Mouse (Mus musculus): ENCODE data around the gene Iqcn. TPM values are rescaled to one million over a fixed set of nuclear protein-coding genes. Genes with fewer than 3 reads are reported as not detected.

Iqcn gene
- total and polyA plus RNA-seq, 3 experiments = not detected

DNA sequence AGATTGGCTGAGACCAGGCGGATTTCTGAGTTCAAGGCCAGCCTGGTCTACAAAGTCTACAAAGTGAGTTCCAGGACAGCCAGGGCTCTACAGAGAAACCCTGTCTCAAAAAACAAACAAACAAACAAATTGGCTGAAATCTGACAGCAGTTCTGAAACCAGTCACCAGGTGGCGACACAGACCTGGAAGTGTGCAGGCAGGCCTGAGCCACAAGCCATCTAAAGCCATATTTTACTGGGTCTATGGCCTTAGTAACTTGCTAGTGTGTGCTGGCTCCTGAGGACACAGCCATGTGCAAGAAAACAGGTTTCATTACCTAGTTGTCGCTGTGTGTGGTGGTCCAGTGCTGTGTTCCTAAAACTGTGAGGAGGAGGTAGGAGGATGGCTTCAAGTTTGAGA lies 17.5 kb downstream of the Iqcn start:
- Histone ChIP-seq H3K4me3 (ENCODE audit: control insufficient read depth in 1 of 2, insufficient read depth in 1 of 2, low read depth in 2 of 2, low read length in 2 of 2) (no peak overlapping the region), H3K79me2 (ENCODE audit: control insufficient read depth, insufficient read depth, low read length, poor library complexity) (no peaks in the 10 kb centered on the region), H3K27me3 (ENCODE audit: control insufficient read depth in 1 of 2, insufficient read depth in 2 of 2, low read length in 2 of 2) (no peaks in the 10 kb centered on the region; a peak in 1 of 4 replicates), H3K9ac (ENCODE audit: control insufficient read depth, low read depth, low read length, poor library complexity, severe bottlenecking) (peak overlapping the region; percentile 39), H3K4me1 (ENCODE audit: control insufficient read depth in 1 of 2, insufficient read depth in 2 of 2, low read length in 2 of 2) (no peaks in the 10 kb centered on the region), H3K36me3 (ENCODE audit: control insufficient read depth in 1 of 2, insufficient read depth in 2 of 2, low read length in 2 of 2) (no peaks in the 10 kb centered on the region), H3K9me3 (replicated peaks; ENCODE audit: insufficient read depth, low read length) (no peaks in the 10 kb centered on the region), H3K27ac (ENCODE audit: control insufficient read depth, low read depth, low read length) (no peak overlapping the region)
- DNase-seq (ENCODE audit: low read depth, low spot score) = peak; percentile 91
- peak; percentile 39; the same call in 1 of the 2 replicates for TF ChIP-seq ZKSCAN1 (IDR thresholded peaks at IDR 0.05; ENCODE audit: low read depth, low read length)
- TF ChIP-seq RCOR1 (IDR thresholded peaks at IDR 0.05; ENCODE audit: low read depth, low read length) = no peak
- TF ChIP-seq UBTF (IDR thresholded peaks at IDR 0.05; ENCODE audit: borderline replicate concordance, insufficient read depth, low read depth, low read length) = no peak
- no peak for TF ChIP-seq GABPA (IDR thresholded peaks at IDR 0.05; ENCODE audit: low read depth, low read length)
- TF ChIP-seq MYB (IDR thresholded peaks at IDR 0.05; ENCODE audit: low read depth, low read length) = no peak
- TF ChIP-seq SMC3 (IDR thresholded peaks at IDR 0.05; ENCODE audit: low read depth, low read length) = peak; percentile 87
- no peak for TF ChIP-seq NRF1 (IDR thresholded peaks at IDR 0.05; ENCODE audit: insufficient read depth, low read depth, low read length, poor library complexity, severe bottlenecking)
- no peak for TF ChIP-seq GATA1 (IDR thresholded peaks at IDR 0.05; ENCODE audit: low read depth, low read length)
- TF ChIP-seq ZNF384 (IDR thresholded peaks at IDR 0.05; ENCODE audit: low read depth, low read length) = peak; percentile 99
- no peak for TF ChIP-seq TAL1 (IDR thresholded peaks at IDR 0.05; ENCODE audit: low read length)
- TF ChIP-seq CHD1 (IDR thresholded peaks at IDR 0.05; ENCODE audit: low read depth, low read length) = no peak
- no peak; a peak in 1 of 4 replicates for TF ChIP-seq POLR2A (IDR thresholded peaks at IDR 0.05; ENCODE audit: control insufficient read depth in 1 of 2, insufficient read depth in 1 of 2, low read depth in 1 of 2, low read length in 2 of 2, poor library complexity in 1 of 2)
- TF ChIP-seq TCF12 (IDR thresholded peaks at IDR 0.05; ENCODE audit: low read depth, low read length) = 0 out of 2 replicates have a peak, but pooled peaks have one; percentile 8
- peak; percentile 9; the same call in 1 of the 2 replicates for TF ChIP-seq ELF1 (IDR thresholded peaks at IDR 0.05; ENCODE audit: low read depth, low read length)
- TF ChIP-seq MXI1 (IDR thresholded peaks at IDR 0.05; ENCODE audit: low read depth, low read length) = no peak
- peak; percentile 94 for TF ChIP-seq ZC3H11A (IDR thresholded peaks at IDR 0.05; ENCODE audit: low read depth, low read length)
- TF ChIP-seq MYC (IDR thresholded peaks at IDR 0.05; ENCODE audit: low read depth, low read length) = peak; percentile 22; the same call in 1 of the 2 replicates
- TF ChIP-seq CTCF (IDR thresholded peaks at IDR 0.05 in 2 of 3, conservative IDR thresholded peaks at IDR 0.05 in 1 of 3; ENCODE audit: control insufficient read depth in 1 of 3, insufficient read depth in 1 of 3, low read depth in 2 of 3, low read length in 3 of 3, poor library complexity in 1 of 3, severe bottlenecking in 1 of 3) = peak; percentile 70 to 88 (median 87)
- TF ChIP-seq CHD2 (IDR thresholded peaks at IDR 0.05; ENCODE audit: low read length) = no peak
- TF ChIP-seq NELFE (IDR thresholded peaks at IDR 0.05; ENCODE audit: low read depth, low read length) = no peak
- TF ChIP-seq HCFC1 (IDR thresholded peaks at IDR 0.05; ENCODE audit: low read depth, low read length) = peak; percentile 60; the same call in 1 of the 2 replicates
- no peak for TF ChIP-seq POLR2AphosphoS5 (IDR thresholded peaks at IDR 0.05; ENCODE audit: borderline replicate concordance, low read depth, low read length)
- TF ChIP-seq MAZ (IDR thresholded peaks at IDR 0.05; ENCODE audit: low read depth, low read length) = no peak
- TF ChIP-seq RAD21 (IDR thresholded peaks at IDR 0.05; ENCODE audit: low read depth, low read length) = peak; percentile 90
- no peak for TF ChIP-seq EP300 (IDR thresholded peaks at IDR 0.05; ENCODE audit: low read depth in 1 of 2, low read length in 2 of 2)
- no peak for TF ChIP-seq POLR2AphosphoS2 (IDR thresholded peaks at IDR 0.05; ENCODE audit: low read length)
- TF ChIP-seq SIN3A (IDR thresholded peaks at IDR 0.05; ENCODE audit: low read length) = peak; percentile 64; the same call in 1 of the 2 replicates
- TF ChIP-seq MEF2A (IDR thresholded peaks at IDR 0.05; ENCODE audit: extremely low read depth, insufficient replicate concordance, low read depth, low read length, poor library complexity, severe bottlenecking) = no peak
- no peak for TF ChIP-seq E2F4 (IDR thresholded peaks at IDR 0.05; ENCODE audit: borderline replicate concordance, low read depth, low read length)
- TF ChIP-seq KAT2A (conservative IDR thresholded peaks at IDR 0.05; ENCODE audit: low read depth, low read length) = no peak
- TF ChIP-seq ZMIZ1 (IDR thresholded peaks at IDR 0.05; ENCODE audit: low read depth, low read length) = no peak
- no peak for TF ChIP-seq MAX (IDR thresholded peaks at IDR 0.05; ENCODE audit: low read length)
- no peak for TF ChIP-seq BHLHE40 (IDR thresholded peaks at IDR 0.05; ENCODE audit: borderline replicate concordance, low read depth, low read length)
- no peak for TF ChIP-seq MAFK (IDR thresholded peaks at IDR 0.05; ENCODE audit: borderline replicate concordance, low read depth, low read length)
- TF ChIP-seq USF2 (IDR thresholded peaks at IDR 0.05; ENCODE audit: borderline replicate concordance in 1 of 2, insufficient read depth in 1 of 2, low read depth in 1 of 2, low read length in 2 of 2) = no peak
- no peak for TF ChIP-seq USF1 (IDR thresholded peaks at IDR 0.05; ENCODE audit: low read depth, low read length)
- peak; percentile 52; the same call in 1 of the 2 replicates for TF ChIP-seq TBP (IDR thresholded peaks at IDR 0.05; ENCODE audit: low read depth, low read length)
- TF ChIP-seq JUND (IDR thresholded peaks at IDR 0.05; ENCODE audit: low read depth, low read length) = no peak
